Mouse (Mus musculus): ENCODE measurements around the gene Kdelc2. TPM values are rescaled to one million over a fixed set of nuclear protein-coding genes. Genes with fewer than 3 reads are reported as not detected.

The Kdelc2 gene
- polyA plus RNA-seq, 1 experiment from 2014 or later = 30.4 TPM

- Histone ChIP-seq H3K9me3 (ENCODE audit: low read length) (no peaks in the 10 kb centered on the region), H3K4me1 (ENCODE audit: insufficient read depth, low read length) (no peaks in the 10 kb centered on the region), H3K4me2 (replicated peaks; ENCODE audit: low read depth, low read length) (no peak overlapping the region), H3K4me3 (ENCODE audit: low read length) (no peak overlapping the region), H3K9ac (replicated peaks; ENCODE audit: low read length) (no peak overlapping the region), H3K36me3 (ENCODE audit: insufficient read depth, low read length) (no peaks in the 10 kb centered on the region), H3K27ac (ENCODE audit: low read length) (no peak overlapping the region), H3K27me3 (ENCODE audit: insufficient read depth, low read length) (no peaks in the 10 kb centered on the region)
- ATAC-seq (ENCODE audit: low FRiP score, low TSS enrichment) = no peak
- 88% methylated on average over 3 of the region's 3 CpGs for WGBS
Measured at GRCm38 (mm10) chr9:53426726-53427125, 42.9 kb downstream of the Kdelc2 start.

DNA sequence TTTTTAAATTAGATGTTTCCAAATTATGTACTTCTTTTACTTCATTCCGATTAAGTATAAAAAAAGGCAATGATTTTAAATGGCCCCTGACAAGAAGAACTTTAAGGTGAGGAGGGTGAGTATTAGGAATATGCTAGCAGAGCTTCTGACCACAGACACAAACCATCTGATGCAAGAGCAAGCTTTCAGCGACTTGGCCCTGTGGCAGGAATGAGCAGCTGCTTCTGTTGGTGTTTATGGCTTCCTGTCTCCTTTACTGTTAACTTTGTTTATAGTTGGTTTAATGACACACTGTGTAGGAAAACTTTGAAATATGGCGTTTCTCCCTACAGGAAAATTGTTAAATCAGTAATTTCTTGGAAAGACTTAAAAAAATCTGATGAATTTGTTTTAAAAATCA is 43.8 kb downstream of the Kdelc2 start:
- no peaks in the 10 kb centered on the region for H3K36me3 ChIP-seq (ENCODE audit: insufficient read depth, low read length)
- no peak overlapping the region for H3K4me3 ChIP-seq (ENCODE audit: low read length)
- no peaks in the 10 kb centered on the region for H3K4me1 ChIP-seq (ENCODE audit: insufficient read depth, low read length)
- no peak overlapping the region for H3K9ac ChIP-seq (replicated peaks; ENCODE audit: low read length)
- no peaks in the 10 kb centered on the region for H3K27me3 ChIP-seq (ENCODE audit: insufficient read depth, low read length)
- 43% methylated on average over 3 of the region's 3 CpGs for WGBS
- H3K27ac ChIP-seq (ENCODE audit: low read length) = no peak overlapping the region
- H3K4me2 ChIP-seq (replicated peaks; ENCODE audit: low read depth, low read length) = no peak overlapping the region
- H3K9me3 ChIP-seq (ENCODE audit: low read length) = no peaks in the 10 kb centered on the region
- ATAC-seq (ENCODE audit: low FRiP score, low TSS enrichment) = no peak

GRCm38 (mm10) chr9:53435830-53436570 is 52.2 kb downstream of the Kdelc2 start:
- Histone ChIP-seq H3K4me3 (ENCODE audit: low read length) (no peak overlapping the region), H3K4me2 (replicated peaks; ENCODE audit: low read depth, low read length) (no peak overlapping the region), H3K9ac (replicated peaks; ENCODE audit: low read length) (no peak overlapping the region), H3K4me1 (ENCODE audit: insufficient read depth, low read length) (no peaks in the 10 kb centered on the region), H3K27ac (ENCODE audit: low read length) (no peak overlapping the region), H3K9me3 (ENCODE audit: low read length) (no peaks in the 10 kb centered on the region), H3K27me3 (ENCODE audit: insufficient read depth, low read length) (no peaks in the 10 kb centered on the region), H3K36me3 (ENCODE audit: insufficient read depth, low read length) (peaks cover 12% of the 10 kb centered on the region; the same call in 1 of the 2 replicates)
- ATAC-seq (ENCODE audit: low FRiP score, low TSS enrichment) = no peak
- WGBS = 89% methylated on average over 14 of the region's 14 CpGs

- Histone ChIP-seq H3K36me3 (ENCODE audit: insufficient read depth, low read length) (peaks cover 27% of the 10 kb centered on the region), H3K4me3 (ENCODE audit: low read length) (no peak overlapping the region), H3K27me3 (ENCODE audit: insufficient read depth, low read length) (no peaks in the 10 kb centered on the region), H3K9ac (replicated peaks; ENCODE audit: low read length) (no peak overlapping the region), H3K4me2 (replicated peaks; ENCODE audit: low read depth, low read length) (no peak overlapping the region), H3K4me1 (ENCODE audit: insufficient read depth, low read length) (no peaks in the 10 kb centered on the region), H3K27ac (ENCODE audit: low read length) (no peak overlapping the region), H3K9me3 (ENCODE audit: low read length) (no peaks in the 10 kb centered on the region)
- ATAC-seq (ENCODE audit: low FRiP score, low TSS enrichment) = no peak
- 94% methylated on average over 1 of the region's 1 CpGs for WGBS
Measured at GRCm38 (mm10) chr9:53450609-53451008, 66.8 kb downstream of the Kdelc2 start.

Small RNAs within 50 kb of the gene (microRNA-seq; reads per million reads assigned to microRNA genes)
- gene Mir130c = not detected

Other genes with a start within 250 kb of the Kdelc2 start
- gene Ddx10, start 136.0 kb upstream of the Kdelc2 start, polyA plus RNA-seq (2015; fragmentation: Nextera tagmentation; extraction: Ambion mirVana) = 30.1 and 31.0 TPM in 2 replicates
- gene Exph5, start 82.4 kb upstream of the Kdelc2 start, polyA plus RNA-seq (2015; fragmentation: Nextera tagmentation; extraction: Ambion mirVana) = 2.2 and 3.3 TPM in 2 replicates
- 2.6 and 2.7 TPM in 2 replicates for gene 4930550C14Rik, start 18.3 kb downstream of the Kdelc2 start, polyA plus RNA-seq (2015; fragmentation: Nextera tagmentation; extraction: Ambion mirVana)
- 13.1 and 16.8 TPM in 2 replicates for gene Atm, start 152.7 kb downstream of the Kdelc2 start, polyA plus RNA-seq (2015; fragmentation: Nextera tagmentation; extraction: Ambion mirVana)
- 19.0 and 20.5 TPM in 2 replicates for gene Npat, start 153.0 kb downstream of the Kdelc2 start, polyA plus RNA-seq (2015; fragmentation: Nextera tagmentation; extraction: Ambion mirVana)
- gene Acat1, start 226.4 kb downstream of the Kdelc2 start, polyA plus RNA-seq (2015; fragmentation: Nextera tagmentation; extraction: Ambion mirVana) = 120 and 126 TPM in 2 replicates

Data from kidney, embryonic 16.5 days (tissue).